Mouse (Mus musculus): ENCODE data around the gene Msrb1. TPM values are rescaled to one million over a fixed set of nuclear protein-coding genes. Genes with fewer than 3 reads are reported as not detected.

Gene Msrb1
- polyA plus RNA-seq, 1 experiment from 2014 or later = 29.9 TPM

GRCm38 (mm10) chr17:24734513-24734912 is 1.9 kb upstream of the Msrb1 start:
- Histone ChIP-seq H3K9me3 (replicated peaks) (no peaks in the 10 kb centered on the region), H3K27me3 (no peaks in the 10 kb centered on the region), H3K4me2 (no peak overlapping the region), H3K4me3 (replicated peaks) (no peak overlapping the region), H3K36me3 (peaks cover 2% of the 10 kb centered on the region; the same call in 1 of the 2 replicates), H3K27ac (no peak overlapping the region), H3K9ac (no peak overlapping the region), H3K4me1 (peaks cover 18% of the 10 kb centered on the region)
- ATAC-seq (replicated peaks; ENCODE audit: low FRiP score) = no peak
- WGBS = 87% methylated on average over 1 of the region's 1 CpGs

- Histone ChIP-seq H3K36me3 (peaks cover 10% of the 10 kb centered on the region), H3K27ac (peak overlapping the region; percentile 71), H3K4me2 (peak overlapping the region; percentile 87; the same call in 1 of the 2 replicates), H3K9ac (no peak overlapping the region), H3K4me1 (peaks cover 18% of the 10 kb centered on the region), H3K27me3 (no peaks in the 10 kb centered on the region), H3K9me3 (replicated peaks) (no peaks in the 10 kb centered on the region), H3K4me3 (replicated peaks) (no peak overlapping the region)
- 87% methylated on average over 7 of the region's 7 CpGs for WGBS
- ATAC-seq (replicated peaks; ENCODE audit: low FRiP score) = no peak
Observed at GRCm38 (mm10) chr17:24735446-24735845, 996 bp upstream of the Msrb1 start.

GRCm38 (mm10) chr17:24737135-24737810 is 831 bp downstream of the Msrb1 start:
- peak overlapping the region; percentile 87 for H3K4me2 ChIP-seq
- H3K4me3 ChIP-seq (replicated peaks) = peak overlapping the region; percentile 68
- no peak for ATAC-seq (replicated peaks; ENCODE audit: low FRiP score)
- no peaks in the 10 kb centered on the region for H3K27me3 ChIP-seq
- 24% methylated on average over 8 of the region's 8 CpGs for WGBS
- 0 out of 2 replicates have a peak overlapping the region, but pooled peaks have one; percentile 81 for H3K27ac ChIP-seq
- H3K9ac ChIP-seq = peak overlapping the region; percentile 66
- no peaks in the 10 kb centered on the region for H3K9me3 ChIP-seq (replicated peaks)
- H3K36me3 ChIP-seq = peaks cover 24% of the 10 kb centered on the region
- H3K4me1 ChIP-seq = peaks cover 18% of the 10 kb centered on the region

- H3K27ac ChIP-seq = no peak overlapping the region
- H3K9ac ChIP-seq = no peak overlapping the region
- WGBS = 76% methylated on average over 4 of the region's 4 CpGs
- H3K4me3 ChIP-seq (replicated peaks) = no peak overlapping the region
- H3K9me3 ChIP-seq (replicated peaks) = no peaks in the 10 kb centered on the region
- no peak for ATAC-seq (replicated peaks; ENCODE audit: low FRiP score)
- H3K4me1 ChIP-seq = peaks cover 18% of the 10 kb centered on the region
- H3K4me2 ChIP-seq = no peak overlapping the region
- peaks cover 31% of the 10 kb centered on the region for H3K36me3 ChIP-seq
- H3K27me3 ChIP-seq = no peaks in the 10 kb centered on the region
Observed at GRCm38 (mm10) chr17:24738238-24738637, 1.8 kb downstream of the Msrb1 start.

- H3K36me3 ChIP-seq = peaks cover 31% of the 10 kb centered on the region
- H3K4me2 ChIP-seq = no peak overlapping the region
- ATAC-seq (replicated peaks; ENCODE audit: low FRiP score) = no peak
- H3K9me3 ChIP-seq (replicated peaks) = no peaks in the 10 kb centered on the region
- H3K27me3 ChIP-seq = no peaks in the 10 kb centered on the region
- H3K4me3 ChIP-seq (replicated peaks) = no peak overlapping the region
- no peak overlapping the region for H3K27ac ChIP-seq
- 85% methylated on average over 8 of the region's 8 CpGs for WGBS
- peaks cover 18% of the 10 kb centered on the region for H3K4me1 ChIP-seq
- no peak overlapping the region for H3K9ac ChIP-seq
Observed at GRCm38 (mm10) chr17:24739926-24740325, 3.5 kb downstream of the Msrb1 start.

GRCm38 (mm10) chr17:24742307-24742706 is 5.9 kb downstream of the Msrb1 start:
- Histone ChIP-seq H3K27ac (no peak overlapping the region), H3K27me3 (no peaks in the 10 kb centered on the region), H3K36me3 (peaks cover 31% of the 10 kb centered on the region), H3K4me1 (peaks cover 17% of the 10 kb centered on the region), H3K4me2 (no peak overlapping the region), H3K9ac (no peak overlapping the region), H3K9me3 (replicated peaks) (no peaks in the 10 kb centered on the region), H3K4me3 (replicated peaks) (no peak overlapping the region)
- no peak for ATAC-seq (replicated peaks; ENCODE audit: low FRiP score)
- 65% methylated on average over 8 of the region's 8 CpGs for WGBS

- WGBS = 79% methylated on average over 5 of the region's 5 CpGs
- Histone ChIP-seq H3K4me3 (replicated peaks) (no peak overlapping the region), H3K9me3 (replicated peaks) (no peaks in the 10 kb centered on the region), H3K4me1 (peaks cover 12% of the 10 kb centered on the region), H3K27ac (no peak overlapping the region), H3K27me3 (no peaks in the 10 kb centered on the region), H3K36me3 (peaks cover 31% of the 10 kb centered on the region), H3K9ac (no peak overlapping the region), H3K4me2 (no peak overlapping the region)
- no peak for ATAC-seq (replicated peaks; ENCODE audit: low FRiP score)
Observed at GRCm38 (mm10) chr17:24743896-24744295, 7.5 kb downstream of the Msrb1 start.

- WGBS = 70% methylated on average over 3 of the region's 3 CpGs
- H3K4me3 ChIP-seq (replicated peaks) = no peak overlapping the region
- no peak overlapping the region for H3K27ac ChIP-seq
- H3K9ac ChIP-seq = no peak overlapping the region
- no peak for ATAC-seq (replicated peaks; ENCODE audit: low FRiP score)
- peaks cover 30% of the 10 kb centered on the region for H3K36me3 ChIP-seq
- H3K4me1 ChIP-seq = peaks cover 12% of the 10 kb centered on the region
- H3K4me2 ChIP-seq = no peak overlapping the region
- no peaks in the 10 kb centered on the region for H3K27me3 ChIP-seq
- no peaks in the 10 kb centered on the region for H3K9me3 ChIP-seq (replicated peaks)
Observed at GRCm38 (mm10) chr17:24744381-24744780, 7.9 kb downstream of the Msrb1 start.

GRCm38 (mm10) chr17:24745526-24746497 is 9.4 kb downstream of the Msrb1 start:
- no peak overlapping the region for H3K4me2 ChIP-seq
- peaks cover 18% of the 10 kb centered on the region for H3K36me3 ChIP-seq
- peaks cover 12% of the 10 kb centered on the region for H3K4me1 ChIP-seq
- H3K9ac ChIP-seq = no peak overlapping the region
- H3K4me3 ChIP-seq (replicated peaks) = no peak overlapping the region
- ATAC-seq (replicated peaks; ENCODE audit: low FRiP score) = peak; percentile 79
- no peaks in the 10 kb centered on the region for H3K9me3 ChIP-seq (replicated peaks)
- WGBS = 20% methylated on average over 7 of the region's 7 CpGs
- H3K27ac ChIP-seq = no peak overlapping the region
- H3K27me3 ChIP-seq = peaks cover 11% of the 10 kb centered on the region

- WGBS = 34% methylated on average over 4 of the region's 4 CpGs
Observed at GRCm38 (mm10) chr17:24746986-24747385, 10.5 kb downstream of the Msrb1 start.

GRCm38 (mm10) chr17:24751528-24751927 is 15.1 kb downstream of the Msrb1 start:
- Histone ChIP-seq H3K4me2 (0 out of 2 replicates have a peak overlapping the region, but pooled peaks have one; percentile 12), H3K4me3 (replicated peaks) (no peak overlapping the region), H3K9ac (no peak overlapping the region), H3K36me3 (no peaks in the 10 kb centered on the region), H3K27ac (no peak overlapping the region), H3K4me1 (peaks cover 42% of the 10 kb centered on the region), H3K27me3 (peaks cover 64% of the 10 kb centered on the region), H3K9me3 (replicated peaks) (no peaks in the 10 kb centered on the region)
- 34% methylated on average over 4 of the region's 4 CpGs for WGBS
- ATAC-seq (replicated peaks; ENCODE audit: low FRiP score) = no peak

More at GRCm38 (mm10) chr17:24746986-24747385, 10.5 kb downstream of the Msrb1 start:
- Histone ChIP-seq H3K4me1 (peaks cover 16% of the 10 kb centered on the region), H3K9ac (no peak overlapping the region), H3K27ac (0 out of 2 replicates have a peak overlapping the region, but pooled peaks have one; percentile 18), H3K4me2 (no peak overlapping the region), H3K9me3 (replicated peaks) (no peaks in the 10 kb centered on the region), H3K36me3 (peaks cover 7% of the 10 kb centered on the region), H3K4me3 (replicated peaks) (no peak overlapping the region), H3K27me3 (peaks cover 22% of the 10 kb centered on the region)
- 0 out of 2 replicates have a peak, but pooled peaks have one; percentile 55 for ATAC-seq (replicated peaks; ENCODE audit: low FRiP score)

All from kidney, embryonic 15.5 days (tissue).